Mouse (Mus musculus) gastrocnemius, postnatal 10 days (tissue): Measurements from ENCODE around the gene Pdlim3. TPM values are rescaled to one million over a fixed set of nuclear protein-coding genes. Genes with fewer than 3 reads are reported as not detected.

Experiments used
- DNase-seq: peaks from one replicate; pipeline ENCODE4 v3.0.0; 2021; ENCODE audit warnings: mixed read lengths
- total RNA-seq, 2 experiments: library from RNA; stranded (reverse); gene quantifications; 2 replicates each; pipeline ENCODE4 v1.2.3; 2021

The Pdlim3 gene
- total RNA-seq, 2 experiments from 2014 or later, result 594 to 743 TPM

DNA sequence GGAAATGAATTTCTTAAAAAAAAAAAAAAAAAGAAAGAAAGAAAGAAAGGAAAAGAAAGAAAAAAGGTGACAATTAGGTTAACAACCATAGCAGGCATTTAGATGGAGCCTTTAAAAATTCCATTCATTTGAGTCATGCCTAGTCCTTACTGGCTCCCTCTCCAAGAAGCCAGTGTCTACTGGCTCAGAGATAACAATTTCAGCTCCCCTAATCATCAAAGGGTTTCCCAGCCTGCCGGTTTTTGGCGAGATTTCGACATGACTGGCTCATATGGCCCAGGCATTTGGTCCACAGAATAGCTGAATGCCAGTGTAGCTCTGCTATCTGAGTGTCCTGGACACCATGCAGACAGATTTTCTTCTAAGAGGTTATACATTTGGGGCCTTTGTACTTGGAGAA, 18.4 kb downstream of the Pdlim3 start:
- DNase-seq, result no peak

DNA sequence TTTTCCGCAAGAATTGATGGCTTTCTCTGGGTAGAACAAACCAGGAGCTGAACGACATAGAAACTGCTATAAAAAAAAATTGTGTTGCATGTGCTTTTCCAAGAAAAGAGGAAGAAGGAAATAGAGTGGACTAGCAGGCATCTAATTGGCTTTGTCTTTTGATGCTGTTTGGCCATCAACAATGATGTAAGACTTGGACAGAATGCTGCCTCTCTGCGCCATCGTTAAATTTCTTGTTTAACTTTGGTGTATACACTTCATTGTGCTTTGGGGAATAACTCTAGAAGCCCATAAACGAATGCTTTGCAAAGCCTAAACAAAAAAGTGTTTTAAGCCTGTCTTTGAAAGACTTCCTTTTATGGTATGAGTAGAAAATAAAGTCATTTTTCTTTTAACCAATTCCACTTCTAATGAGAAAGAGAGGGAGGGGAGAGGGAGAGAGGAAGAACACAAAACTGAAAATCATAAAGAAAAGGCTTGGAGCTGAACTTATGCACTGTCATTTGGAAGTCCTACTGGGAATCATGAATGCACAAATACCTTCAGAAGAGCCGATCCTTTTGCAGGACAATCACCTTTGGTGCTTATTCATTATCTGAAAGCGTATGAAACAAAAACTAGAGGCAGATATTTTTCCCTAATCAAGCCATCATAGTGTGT, 20.5 kb downstream of the Pdlim3 start:
- no peak for DNase-seq

DNA sequence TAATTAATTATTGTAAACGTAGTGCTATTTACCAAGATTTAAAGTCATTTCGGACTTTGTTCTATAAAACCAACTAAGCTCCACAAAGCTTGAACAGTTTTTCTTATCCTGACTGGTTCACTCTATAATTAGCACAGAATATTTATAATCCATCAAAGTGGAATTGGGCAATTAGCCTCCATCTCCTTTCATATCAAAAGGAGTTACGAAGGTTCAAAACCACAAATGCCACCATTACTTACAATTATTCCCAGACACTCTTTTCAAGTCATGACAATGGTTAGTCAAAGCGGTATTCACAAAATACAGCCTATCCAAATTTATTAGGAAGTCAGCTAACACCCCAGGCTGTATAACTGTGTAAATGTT, 21.0 kb downstream of the Pdlim3 start:
- no peak for DNase-seq

DNA sequence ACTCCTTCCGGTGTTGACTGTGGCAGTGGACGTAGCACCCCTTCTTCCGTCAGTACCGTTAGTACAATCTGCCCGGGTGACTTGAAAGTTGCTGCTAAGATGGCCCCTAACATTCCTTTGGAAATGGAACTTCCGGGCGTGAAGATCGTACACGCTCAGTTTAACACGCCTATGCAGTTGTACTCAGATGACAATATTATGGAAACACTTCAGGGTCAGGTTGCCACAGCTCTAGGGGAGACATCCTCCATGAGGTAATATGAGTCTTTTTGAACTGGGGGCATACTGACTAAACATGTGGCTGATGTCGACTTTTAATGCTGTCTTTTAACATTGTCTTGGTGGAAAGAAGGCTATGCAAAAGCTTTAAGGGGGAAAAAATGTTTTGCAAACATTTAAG, 28.4 kb downstream of the Pdlim3 start:
- no peak for DNase-seq

DNA sequence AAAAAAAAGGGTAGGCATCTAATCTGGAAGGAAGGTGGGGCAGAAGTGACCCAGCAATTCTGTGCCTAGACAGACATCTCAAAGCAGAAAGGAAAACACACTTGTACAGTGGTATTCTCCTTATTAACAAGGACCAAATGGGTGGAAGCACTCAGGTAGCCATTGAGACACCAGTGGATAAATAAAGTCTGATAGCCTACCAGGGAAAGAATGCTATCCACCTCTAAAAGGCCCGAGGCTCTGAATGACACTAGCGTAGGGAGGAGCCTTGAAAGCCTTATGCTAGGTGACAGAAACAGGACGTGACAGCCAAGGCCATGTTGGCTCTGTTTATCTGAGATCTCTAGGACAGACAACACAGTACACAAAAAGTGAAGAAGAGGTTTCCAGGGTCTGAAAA, 31.2 kb downstream of the Pdlim3 start:
- no peak for DNase-seq

DNA sequence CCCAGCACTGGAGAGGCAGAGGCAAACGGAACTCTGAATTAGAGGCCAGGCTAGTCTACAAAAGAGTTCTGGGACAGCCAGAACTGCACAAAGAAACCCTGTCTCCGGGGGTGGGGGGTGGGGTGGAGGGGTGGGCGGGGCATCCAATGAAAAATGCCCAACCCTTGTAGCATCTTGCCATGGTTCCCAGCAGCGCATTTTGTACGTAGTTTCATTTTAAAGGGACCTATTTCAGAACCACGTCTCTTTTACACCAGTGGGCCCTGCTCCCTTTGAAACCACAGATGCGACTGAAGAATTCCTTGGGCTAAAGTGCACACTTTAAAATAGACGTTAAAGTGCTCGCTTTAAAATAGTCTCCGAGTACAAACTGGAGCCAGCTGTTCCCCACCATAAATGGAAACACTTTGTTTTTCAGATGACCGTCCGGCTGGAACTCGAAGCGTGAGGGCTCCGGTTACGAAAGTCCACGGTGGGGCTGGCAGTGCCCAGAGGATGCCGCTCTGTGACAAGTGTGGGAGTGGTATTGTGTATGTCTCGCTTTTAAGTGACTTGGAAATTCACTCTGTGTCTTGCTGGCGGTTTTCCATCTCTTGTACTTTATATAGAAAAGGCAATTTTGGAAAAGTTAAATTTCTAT, 31.9 kb downstream of the Pdlim3 start:
- DNase-seq, result no peak

DNA sequence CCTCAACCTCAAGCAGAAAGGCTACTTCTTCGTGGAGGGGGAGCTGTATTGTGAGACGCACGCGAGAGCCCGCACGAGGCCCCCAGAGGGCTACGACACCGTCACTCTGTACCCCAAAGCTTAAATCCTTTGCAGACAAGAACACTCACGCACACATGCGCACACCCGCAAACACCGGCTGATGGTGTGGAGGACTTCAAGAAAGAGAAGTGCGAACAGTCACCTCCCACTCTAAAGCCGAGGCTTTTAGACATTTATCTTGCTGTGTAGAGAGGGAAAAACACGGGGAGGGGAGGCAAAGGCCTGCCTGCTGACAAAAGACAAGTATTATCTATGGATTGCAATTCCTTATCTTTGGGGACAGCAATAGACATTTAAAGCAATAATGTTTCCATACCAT, 33.6 kb downstream of the Pdlim3 start:
- no peak for DNase-seq

DNA sequence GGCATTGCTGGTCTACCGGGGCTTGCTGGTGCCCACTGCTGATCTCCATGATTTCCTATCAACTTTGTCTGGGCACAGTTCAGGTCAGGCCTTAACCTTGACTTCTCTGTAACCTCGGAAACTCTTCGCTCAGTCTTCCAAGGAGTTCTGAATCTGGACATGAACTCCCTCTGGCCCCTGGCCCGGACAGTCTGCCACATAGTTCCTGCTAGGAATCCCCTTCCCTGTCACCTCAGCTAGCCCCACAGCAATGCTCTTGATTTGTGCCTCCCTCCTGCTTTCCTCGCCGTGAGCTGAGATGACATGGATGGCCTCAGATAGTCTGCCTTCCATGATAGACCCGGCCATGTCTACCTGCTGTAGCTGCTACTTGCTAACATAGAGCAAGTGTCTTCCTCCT, 35.1 kb downstream of the Pdlim3 start:
- DNase-seq, result peak; percentile 32

DNA sequence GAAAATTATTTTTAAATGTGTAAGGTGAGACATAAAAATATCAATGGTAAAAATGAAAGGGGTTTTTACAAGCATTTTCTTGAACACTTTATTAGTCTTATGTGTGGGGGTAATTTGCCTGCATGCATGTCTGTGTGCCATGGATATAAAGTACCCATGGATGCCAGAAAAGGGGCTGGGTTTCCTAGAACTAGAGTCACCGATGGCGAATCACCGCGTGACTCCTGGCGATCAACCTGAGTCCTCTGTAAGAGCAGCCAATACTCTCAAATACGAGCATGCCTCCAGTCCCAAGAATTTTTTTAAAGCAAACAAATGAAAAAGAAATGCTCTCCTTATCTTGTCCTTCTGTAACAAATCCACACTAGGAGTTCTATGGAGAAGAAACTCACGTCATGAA, 36.9 kb downstream of the Pdlim3 start:
- no peak for DNase-seq

DNA sequence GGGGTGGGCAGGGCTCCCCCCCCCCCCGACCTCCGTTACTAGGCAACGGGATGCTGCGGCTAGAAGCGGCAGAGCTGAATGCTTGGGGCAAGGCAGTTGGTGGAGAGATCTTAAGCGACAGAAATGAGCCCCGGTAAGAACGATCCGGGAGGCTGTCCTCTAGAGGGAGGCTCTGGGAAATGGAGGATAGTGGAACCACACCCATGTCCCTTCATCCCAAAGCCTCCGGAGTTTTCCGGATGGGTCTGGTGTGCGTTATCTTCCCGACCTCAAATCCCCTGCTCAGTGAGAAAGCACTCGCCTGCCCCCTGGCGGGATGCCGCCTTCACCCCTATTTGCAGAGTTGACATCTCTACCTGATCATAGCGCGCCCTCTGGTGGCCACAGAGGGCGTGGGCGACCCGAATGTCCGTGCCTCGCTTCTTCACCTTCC, 49.3 kb downstream of the Pdlim3 start, which contains the start of gene Ccdc110:
Gene Ccdc110 (plus strand): TSS at position 38 of the 433 bp plus-strand sequence.
- DNase-seq, result peak; percentile 99

DNA sequence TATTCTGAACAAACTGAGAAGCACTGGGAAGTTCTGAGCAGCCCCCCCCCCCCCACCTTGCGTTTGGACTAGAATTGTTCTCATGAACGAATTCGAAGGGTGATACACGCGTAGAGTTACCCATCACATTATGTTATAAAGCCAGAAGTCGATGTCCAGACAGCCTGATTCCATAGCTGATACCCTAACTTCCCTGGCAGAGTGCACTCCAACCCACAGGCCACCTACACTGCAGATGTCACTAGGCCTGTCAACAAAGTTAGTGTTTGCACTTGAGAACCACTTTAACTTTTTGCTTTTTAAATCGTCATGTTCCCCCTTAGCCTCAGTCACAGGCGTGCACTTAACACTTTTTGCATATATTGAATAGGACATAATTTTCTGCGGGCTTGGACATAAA, 51.7 kb downstream of the Pdlim3 start:
- DNase-seq, result no peak

DNA sequence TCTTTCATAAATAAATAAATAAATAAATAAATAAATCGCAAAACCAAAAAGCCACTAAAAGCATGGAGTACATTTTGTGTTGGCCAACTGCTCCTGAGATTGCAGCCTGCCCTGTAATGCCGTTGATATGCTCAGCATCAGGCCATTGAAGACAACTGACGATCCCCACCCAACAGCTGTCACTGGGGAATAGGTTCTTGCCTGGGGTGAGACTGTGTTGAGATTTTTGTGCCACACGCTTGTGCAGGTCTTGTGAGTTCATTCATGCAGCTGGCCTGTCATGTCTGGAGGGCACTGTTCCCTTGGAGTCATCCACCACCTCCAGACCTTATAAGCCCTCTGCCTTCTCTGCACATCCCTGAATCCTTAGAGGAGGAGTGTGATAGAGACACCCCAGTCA, 61.0 kb downstream of the Pdlim3 start:
- DNase-seq, result no peak

DNA sequence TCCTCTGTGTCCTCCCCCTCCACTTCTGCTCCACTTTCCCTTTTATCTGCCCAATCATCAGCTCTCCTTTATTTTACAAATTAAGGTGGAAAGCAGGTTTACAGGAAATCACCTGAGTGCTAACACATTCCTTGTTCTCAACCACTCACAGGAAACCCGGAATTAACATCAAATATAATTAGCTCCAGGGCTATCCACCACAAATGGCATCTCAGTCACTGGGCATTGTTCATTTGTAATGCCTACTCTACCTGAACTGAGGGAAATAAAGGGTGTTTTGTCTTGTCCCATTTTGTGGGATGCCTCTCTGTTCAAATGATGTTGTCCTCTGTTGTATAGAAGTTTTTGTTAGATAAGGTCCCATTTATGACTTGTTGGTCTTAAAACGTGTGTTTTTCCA, 65.4 kb downstream of the Pdlim3 start:
- no peak for DNase-seq

Other genes starting within 250 kb of the Pdlim3 start
- not detected for gene Ccdc110, start 49.2 kb downstream of the Pdlim3 start, total RNA-seq
- under 1 TPM; 0.68 TPM for gene 1700029J07Rik, start 89.8 kb downstream of the Pdlim3 start, total RNA-seq
- 10 to 100 TPM; 37.2 to 37.8 TPM for gene Ufsp2, start 90.1 kb downstream of the Pdlim3 start, total RNA-seq
- gene Lrp2bp, start 113.8 kb downstream of the Pdlim3 start, total RNA-seq, result 1 to 10 TPM in 1 of 2 experiments, under 1 TPM in 1; 0.66 to 2.2 TPM
- gene Ankrd37, start 120.2 kb downstream of the Pdlim3 start, total RNA-seq, result 1 to 10 TPM; 1.5 to 2.9 TPM